Mouse (Mus musculus): Measurements from ENCODE around the gene Nr2c1.

The Nr2c1 gene

DNA sequence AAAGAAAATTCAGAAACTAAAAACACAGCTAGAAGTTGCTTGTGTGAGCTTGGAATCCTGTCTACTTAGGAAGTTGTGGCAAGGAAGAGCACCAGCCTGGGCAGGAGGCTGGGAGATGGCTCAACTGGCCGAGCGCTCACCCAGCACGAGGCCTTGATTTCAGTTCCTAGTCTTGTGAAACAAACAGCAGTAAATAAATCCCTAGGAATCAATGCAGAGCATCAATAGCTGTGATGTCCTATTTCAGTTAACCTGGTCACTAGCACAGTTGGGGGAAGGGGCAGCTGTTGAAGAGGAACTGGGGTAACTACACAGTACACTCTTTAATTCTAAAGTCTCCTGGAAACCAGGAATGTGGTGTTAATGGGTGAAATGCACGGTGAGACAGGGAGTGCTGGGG is 57.1 kb downstream of the Nr2c1 start:
- DNase-seq (ENCODE audit: low spot score) = no peak

DNA sequence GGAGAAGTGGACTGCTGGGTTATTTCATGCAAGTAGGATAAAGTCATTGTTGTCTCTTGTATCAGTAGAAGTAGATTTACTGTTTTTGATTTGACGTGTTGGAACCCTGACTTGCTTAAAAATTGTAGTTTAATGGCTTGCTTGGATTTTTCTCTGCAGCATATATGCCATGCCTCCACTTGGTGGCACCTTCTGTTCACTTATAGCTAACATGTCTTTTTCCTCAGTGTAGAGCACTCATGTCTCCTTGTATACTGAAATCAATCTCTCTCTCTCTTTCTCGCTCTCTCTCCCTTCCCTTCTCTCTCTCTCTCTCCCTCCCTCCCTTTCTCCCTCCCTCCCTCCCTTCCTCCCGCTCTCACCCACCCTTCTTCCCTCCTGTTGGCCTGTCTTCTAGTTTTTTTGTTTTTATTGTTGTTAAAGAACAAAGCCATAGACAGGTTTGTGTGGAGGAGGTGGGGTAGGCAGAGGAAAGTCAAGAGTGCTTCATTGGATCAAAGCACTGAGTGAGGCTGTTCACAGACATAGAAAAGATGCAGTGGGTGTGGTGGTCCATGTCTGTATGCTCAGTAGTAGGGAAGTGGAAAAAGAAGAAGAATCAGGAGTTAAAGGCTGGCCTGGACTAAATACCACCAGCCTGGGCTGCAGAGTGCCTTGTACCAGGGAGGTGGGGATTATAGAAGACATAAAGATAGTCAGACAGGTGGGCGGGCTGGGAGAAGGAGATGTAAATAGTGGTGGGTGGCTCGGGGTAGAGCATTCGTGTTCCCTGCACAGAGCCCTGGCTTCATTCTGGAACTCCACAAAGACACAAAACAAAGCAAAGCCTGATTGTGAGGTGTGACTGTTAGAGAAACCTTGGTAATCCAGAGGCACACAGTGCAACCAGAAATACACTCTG is 63.1 kb downstream of the Nr2c1 start:
- peak; percentile 53 for DNase-seq (ENCODE audit: low spot score)

DNA sequence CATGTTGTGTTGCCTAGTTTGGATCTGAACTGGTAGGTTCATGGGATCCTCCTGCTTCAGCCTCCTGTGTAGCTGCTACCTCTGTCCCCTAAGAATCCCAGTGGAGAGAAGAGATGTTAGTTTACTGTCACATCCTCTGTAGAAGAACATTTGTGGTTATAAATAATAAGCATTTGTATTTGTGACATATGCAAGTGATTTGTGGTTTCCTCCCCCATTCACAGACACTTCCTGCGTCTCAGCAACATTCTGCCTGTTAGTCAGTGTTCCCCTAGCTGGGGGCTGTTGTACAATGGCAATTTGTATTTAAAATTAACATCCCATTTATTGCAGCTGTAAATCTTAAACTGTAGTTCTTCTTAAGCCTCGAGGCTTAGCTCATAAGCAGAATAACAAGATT is 63.9 kb downstream of the Nr2c1 start:
- DNase-seq (ENCODE audit: low spot score) = no peak

DNA sequence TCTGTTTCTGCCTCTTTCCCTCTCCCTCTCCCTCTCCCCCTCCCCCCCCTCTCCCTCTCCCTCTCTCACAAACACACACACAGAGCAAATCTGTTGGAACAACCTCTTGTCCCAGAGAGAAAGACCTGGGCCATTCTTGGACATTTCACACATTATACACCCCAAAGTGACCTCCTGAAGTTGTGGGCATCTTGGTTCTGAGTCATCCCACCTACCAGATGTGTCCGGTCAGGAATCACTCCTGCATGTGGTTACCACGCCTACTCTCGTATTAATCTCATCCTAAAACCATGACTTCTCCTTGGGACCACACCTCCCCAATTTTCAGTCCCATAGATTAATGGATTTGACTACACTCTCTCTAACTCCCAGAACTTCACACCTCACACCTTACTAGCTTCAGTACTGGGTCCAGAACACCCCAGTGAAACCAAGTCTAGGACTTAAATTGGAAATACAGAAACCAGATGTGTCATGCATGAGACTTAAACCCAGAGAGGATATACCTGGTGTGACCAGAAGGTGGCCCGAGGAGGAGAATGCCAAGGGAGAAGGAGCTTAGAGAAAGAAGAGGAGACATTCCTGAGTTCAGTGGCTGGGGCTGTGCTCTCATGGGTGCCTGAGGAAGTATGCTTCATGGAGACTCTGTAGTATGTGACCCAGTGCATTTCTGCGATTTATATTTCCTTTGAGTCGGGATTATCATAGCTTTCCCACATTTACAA is 77.4 kb downstream of the Nr2c1 start:
- DNase-seq (ENCODE audit: low spot score) = no peak

DNA sequence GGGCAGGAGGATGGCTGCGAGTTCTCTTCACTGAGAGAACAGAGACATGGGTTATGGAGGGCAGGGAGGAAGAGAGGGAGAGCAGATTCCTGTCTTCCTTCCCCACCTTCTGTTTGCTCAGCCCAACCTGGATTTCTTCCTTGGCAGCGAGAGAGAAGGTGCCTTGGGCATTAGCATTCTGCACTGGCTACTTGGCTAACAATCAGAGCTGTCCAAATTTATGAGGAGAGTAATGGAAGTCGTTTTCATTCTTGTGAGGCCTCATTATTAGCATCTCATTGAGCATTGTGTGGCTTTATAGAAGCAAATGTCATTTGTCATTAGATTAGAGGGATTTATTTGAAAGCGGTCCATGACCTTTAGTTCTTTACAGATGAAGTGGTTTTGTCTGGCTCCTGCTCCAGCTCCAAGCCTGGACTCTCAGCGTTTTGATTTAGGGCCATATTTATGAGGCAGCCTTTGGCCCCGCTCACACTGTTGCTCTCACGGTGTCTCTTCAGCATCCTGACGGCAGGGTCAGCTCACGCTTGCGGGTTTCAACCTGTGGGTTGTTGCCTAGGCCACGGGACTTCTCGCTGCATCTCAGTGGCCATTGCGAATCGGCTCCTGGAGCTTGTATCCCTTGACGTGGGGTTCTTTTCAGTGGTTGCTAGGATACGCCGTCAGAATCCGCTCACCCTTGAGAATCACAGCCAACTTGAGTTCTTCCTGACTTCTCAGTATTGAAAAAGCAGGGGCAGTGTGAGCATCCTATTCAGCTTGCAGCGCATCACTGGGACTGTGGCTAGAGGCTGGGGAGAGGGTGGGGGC is 82.6 kb downstream of the Nr2c1 start:
- peak; percentile 30 for DNase-seq (ENCODE audit: low spot score)

DNA sequence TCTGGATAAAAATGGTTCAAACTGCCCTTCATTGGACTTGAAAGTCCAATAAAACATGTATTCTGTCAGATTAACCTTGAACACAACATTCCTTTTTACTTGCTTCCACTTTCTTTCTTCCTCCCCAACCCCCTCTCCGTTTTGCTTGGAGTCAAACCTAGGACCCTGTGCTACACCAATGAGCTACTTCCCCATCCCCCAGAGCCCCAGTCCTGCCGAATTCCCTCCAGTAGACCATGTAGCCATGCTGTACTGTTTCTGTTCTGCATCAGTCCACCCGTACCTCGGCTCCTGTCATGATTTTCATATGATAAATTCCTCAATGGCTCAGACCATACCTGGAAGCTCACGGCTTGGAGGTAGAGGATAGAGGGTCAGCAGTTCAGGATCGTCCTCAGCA is 83.2 kb downstream of the Nr2c1 start:
- no peak for DNase-seq (ENCODE audit: low spot score)

DNA sequence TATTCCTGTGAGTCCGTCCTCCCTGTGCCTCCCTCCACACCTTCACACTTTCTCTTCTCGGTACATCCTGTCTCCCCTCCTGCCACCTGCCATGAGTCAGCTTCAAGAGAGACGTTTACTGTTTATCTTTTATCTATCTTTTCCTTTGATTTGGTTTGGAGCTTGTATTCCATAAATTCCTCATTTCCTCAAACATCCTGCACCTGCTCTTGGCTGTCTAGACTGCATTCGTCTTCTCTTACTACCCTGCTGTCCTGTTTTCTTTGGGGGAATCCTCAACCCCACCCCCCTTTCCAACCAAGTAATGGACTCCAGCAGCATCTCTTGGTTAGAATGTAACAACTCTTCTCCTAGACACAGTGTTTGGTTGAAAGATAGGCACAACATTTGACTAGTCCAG is 87.4 kb downstream of the Nr2c1 start:
- DNase-seq (ENCODE audit: low spot score) = no peak

DNA sequence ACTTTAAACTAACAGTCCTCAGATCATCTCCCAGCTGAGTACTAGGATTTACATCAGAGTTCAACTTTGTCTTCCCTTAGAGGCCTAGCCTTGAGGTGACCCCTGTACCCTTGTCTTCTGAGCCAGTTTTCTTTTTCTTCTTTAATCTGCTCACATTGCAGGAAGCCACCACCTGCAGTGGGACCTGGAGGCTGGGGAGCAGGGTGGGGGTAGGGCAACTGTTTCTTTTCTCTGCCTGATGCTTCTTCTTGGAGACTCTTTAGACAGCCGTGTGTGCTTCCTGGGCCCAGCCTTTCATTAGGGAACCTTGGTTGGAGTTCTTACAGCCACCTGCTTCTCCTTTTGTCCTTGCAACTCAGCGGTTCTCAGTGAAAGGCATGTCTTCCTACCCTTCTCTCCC is 93.5 kb downstream of the Nr2c1 start:
- no peak for DNase-seq (ENCODE audit: low spot score)

All from layer of hippocampus, adult 11-12 months (tissue).